Mouse (Mus musculus): ENCODE results near the gene Ccdc180. TPM values are rescaled to one million over a fixed set of nuclear protein-coding genes. Genes with fewer than 3 reads are reported as not detected.

Gene Ccdc180
- total RNA-seq, 1 experiment from 2014 or later = not detected

GRCm38 (mm10) chr4:45898413-45898812, 8.3 kb downstream of the Ccdc180 start:
- peak; percentile 34; the same call in 1 of the 2 replicates for ATAC-seq (replicated peaks; ENCODE audit: insufficient number of reproducible peaks, low FRiP score, low TSS enrichment, poor library complexity, severe bottlenecking)

- ATAC-seq (replicated peaks; ENCODE audit: insufficient number of reproducible peaks, low FRiP score, low TSS enrichment, poor library complexity, severe bottlenecking) = no peak
Measured at GRCm38 (mm10) chr4:45909256-45909655, 19.2 kb downstream of the Ccdc180 start.

GRCm38 (mm10) chr4:45909924-45910323, 19.8 kb downstream of the Ccdc180 start:
- no peak for ATAC-seq (replicated peaks; ENCODE audit: insufficient number of reproducible peaks, low FRiP score, low TSS enrichment, poor library complexity, severe bottlenecking)

- no peak for ATAC-seq (replicated peaks; ENCODE audit: insufficient number of reproducible peaks, low FRiP score, low TSS enrichment, poor library complexity, severe bottlenecking)
Measured at GRCm38 (mm10) chr4:45911256-45911655, 21.2 kb downstream of the Ccdc180 start.

GRCm38 (mm10) chr4:45911876-45912275, 21.8 kb downstream of the Ccdc180 start:
- no peak for ATAC-seq (replicated peaks; ENCODE audit: insufficient number of reproducible peaks, low FRiP score, low TSS enrichment, poor library complexity, severe bottlenecking)

- no peak for ATAC-seq (replicated peaks; ENCODE audit: insufficient number of reproducible peaks, low FRiP score, low TSS enrichment, poor library complexity, severe bottlenecking)
Measured at GRCm38 (mm10) chr4:45917091-45917490, 27.0 kb downstream of the Ccdc180 start.

GRCm38 (mm10) chr4:45921663-45922435, 31.7 kb downstream of the Ccdc180 start:
- no peak for ATAC-seq (replicated peaks; ENCODE audit: insufficient number of reproducible peaks, low FRiP score, low TSS enrichment, poor library complexity, severe bottlenecking)

- ATAC-seq (replicated peaks; ENCODE audit: insufficient number of reproducible peaks, low FRiP score, low TSS enrichment, poor library complexity, severe bottlenecking) = no peak
Measured at GRCm38 (mm10) chr4:45924011-45924410, 33.9 kb downstream of the Ccdc180 start.

GRCm38 (mm10) chr4:45928561-45928960, 38.5 kb downstream of the Ccdc180 start:
- no peak for ATAC-seq (replicated peaks; ENCODE audit: insufficient number of reproducible peaks, low FRiP score, low TSS enrichment, poor library complexity, severe bottlenecking)

- ATAC-seq (replicated peaks; ENCODE audit: insufficient number of reproducible peaks, low FRiP score, low TSS enrichment, poor library complexity, severe bottlenecking) = peak; percentile 62
Measured at GRCm38 (mm10) chr4:45941628-45942044, 51.5 kb downstream of the Ccdc180 start.

GRCm38 (mm10) chr4:45947729-45948128, 57.6 kb downstream of the Ccdc180 start:
- ATAC-seq (replicated peaks; ENCODE audit: insufficient number of reproducible peaks, low FRiP score, low TSS enrichment, poor library complexity, severe bottlenecking) = no peak

- ATAC-seq (replicated peaks; ENCODE audit: insufficient number of reproducible peaks, low FRiP score, low TSS enrichment, poor library complexity, severe bottlenecking) = peak; percentile 88
Measured at GRCm38 (mm10) chr4:45949109-45949848, 59.2 kb downstream of the Ccdc180 start.

- ATAC-seq (replicated peaks; ENCODE audit: insufficient number of reproducible peaks, low FRiP score, low TSS enrichment, poor library complexity, severe bottlenecking) = no peak
Measured at GRCm38 (mm10) chr4:45951830-45952229, 61.7 kb downstream of the Ccdc180 start.

GRCm38 (mm10) chr4:45953025-45953919, 63.2 kb downstream of the Ccdc180 start:
- no peak for ATAC-seq (replicated peaks; ENCODE audit: insufficient number of reproducible peaks, low FRiP score, low TSS enrichment, poor library complexity, severe bottlenecking)

- no peak for ATAC-seq (replicated peaks; ENCODE audit: insufficient number of reproducible peaks, low FRiP score, low TSS enrichment, poor library complexity, severe bottlenecking)
Measured at GRCm38 (mm10) chr4:45955235-45955634, 65.1 kb downstream of the Ccdc180 start.

GRCm38 (mm10) chr4:45956131-45956530, 66.0 kb downstream of the Ccdc180 start:
- no peak for ATAC-seq (replicated peaks; ENCODE audit: insufficient number of reproducible peaks, low FRiP score, low TSS enrichment, poor library complexity, severe bottlenecking)

GRCm38 (mm10) chr4:45956706-45957105, 66.6 kb downstream of the Ccdc180 start:
- no peak for ATAC-seq (replicated peaks; ENCODE audit: insufficient number of reproducible peaks, low FRiP score, low TSS enrichment, poor library complexity, severe bottlenecking)

GRCm38 (mm10) chr4:45964771-45965439, 74.8 kb downstream of the Ccdc180 start, which contains the start of gene Tdrd7:
TSS of gene Tdrd7 (plus strand) at chr4:45965334.
- no peak for ATAC-seq (replicated peaks; ENCODE audit: insufficient number of reproducible peaks, low FRiP score, low TSS enrichment, poor library complexity, severe bottlenecking)

All from monocyte, adult 5-6 weeks (primary cell).